Mouse (Mus musculus): ENCODE measurements at regions not wholly inside any gene's neighbourhood (a gene's known extent, or its start where the extent isn't known, plus 50 kb on each side); places are given as distances from the start of the nearest gene placed in this dataset.

GRCm38 (mm10) chr10:39270406-39270805 is 98.2 kb upstream of the Fyn start:
- H3K27me3 ChIP-seq (ENCODE audit: insufficient read depth, low read length), result peaks cover 24% of the 10 kb centered on the region
- peaks cover 20% of the 10 kb centered on the region for H3K4me1 ChIP-seq (ENCODE audit: insufficient read depth, low read depth, low read length)
- DNase-seq (ENCODE audit: low spot score), result no peak
- ATAC-seq (ENCODE audit: extremely low read depth, insufficient number of reproducible peaks, low FRiP score, poor library complexity, severe bottlenecking), result no peak
- no peak overlapping the region for H3K4me3 ChIP-seq (ENCODE audit: low read depth, low read length)
- H3K36me3 ChIP-seq (replicated peaks), result no peaks in the 10 kb centered on the region
- H3K9me3 ChIP-seq (replicated peaks), result no peaks in the 10 kb centered on the region
- no peak for TF ChIP-seq TAL1 (conservative IDR thresholded peaks at IDR 0.05; ENCODE audit: low read depth, low read length)
- no peak for TF ChIP-seq POLR2AphosphoS5 (IDR thresholded peaks at IDR 0.05; ENCODE audit: insufficient replicate concordance, low read depth, low read length)
- TF ChIP-seq GATA1 (IDR thresholded peaks at IDR 0.05; ENCODE audit: borderline replicate concordance, low read length), result no peak
- TF ChIP-seq CTCF (IDR thresholded peaks at IDR 0.05; ENCODE audit: low read depth, low read length), result no peak
- TF ChIP-seq GATA2 (IDR thresholded peaks at IDR 0.05; ENCODE audit: borderline replicate concordance, low read depth, low read length), result no peak

DNA sequence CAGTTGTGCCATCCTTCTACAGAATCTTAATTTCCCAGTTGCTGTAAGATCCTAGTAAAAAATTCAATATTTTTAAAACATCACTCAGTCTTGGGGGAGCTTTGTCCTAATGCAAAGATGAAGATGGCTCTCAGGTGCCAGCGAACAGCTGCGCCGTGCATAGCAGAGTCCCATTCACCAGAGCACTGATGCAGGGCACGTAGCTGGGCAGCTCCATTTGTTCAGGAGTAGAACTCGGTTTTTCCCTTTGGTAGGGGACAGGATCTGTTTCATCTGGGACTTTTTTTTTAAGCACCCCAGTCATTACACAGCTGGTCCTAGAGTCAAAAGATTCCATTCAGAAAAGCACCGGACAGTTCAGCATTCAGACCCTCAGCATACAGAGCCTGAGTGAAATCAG is 101.4 kb upstream of the Fyn start:
- DNase-seq (ENCODE audit: low spot score), result no peak
- Histone ChIP-seq H3K4me1 (ENCODE audit: insufficient read depth, low read depth, low read length) (peaks cover 11% of the 10 kb centered on the region), H3K4me3 (ENCODE audit: low read depth, low read length) (no peak overlapping the region), H3K36me3 (replicated peaks) (no peaks in the 10 kb centered on the region), H3K27me3 (ENCODE audit: insufficient read depth, low read length) (peaks cover 32% of the 10 kb centered on the region), H3K9me3 (replicated peaks) (no peaks in the 10 kb centered on the region)
- no peak for ATAC-seq (ENCODE audit: extremely low read depth, insufficient number of reproducible peaks, low FRiP score, poor library complexity, severe bottlenecking)
- TF ChIP-seq TAL1 (conservative IDR thresholded peaks at IDR 0.05; ENCODE audit: low read depth, low read length), result no peak
- TF ChIP-seq GATA2 (IDR thresholded peaks at IDR 0.05; ENCODE audit: borderline replicate concordance, low read depth, low read length), result no peak
- no peak for TF ChIP-seq POLR2AphosphoS5 (IDR thresholded peaks at IDR 0.05; ENCODE audit: insufficient replicate concordance, low read depth, low read length)
- TF ChIP-seq GATA1 (IDR thresholded peaks at IDR 0.05; ENCODE audit: borderline replicate concordance, low read length), result no peak

GRCm38 (mm10) chr10:39266482-39266881 is 102.2 kb upstream of the Fyn start:
- Histone ChIP-seq H3K9me3 (replicated peaks) (no peaks in the 10 kb centered on the region), H3K27me3 (ENCODE audit: insufficient read depth, low read length) (peaks cover 33% of the 10 kb centered on the region), H3K4me3 (ENCODE audit: low read depth, low read length) (no peak overlapping the region; the same call in 1 of the 2 replicates), H3K36me3 (replicated peaks) (no peaks in the 10 kb centered on the region), H3K4me1 (ENCODE audit: insufficient read depth, low read depth, low read length) (peaks cover 11% of the 10 kb centered on the region)
- TF ChIP-seq TAL1 (conservative IDR thresholded peaks at IDR 0.05; ENCODE audit: low read depth, low read length), result no peak
- TF ChIP-seq POLR2AphosphoS5 (IDR thresholded peaks at IDR 0.05; ENCODE audit: insufficient replicate concordance, low read depth, low read length), result no peak
- TF ChIP-seq GATA1 (IDR thresholded peaks at IDR 0.05; ENCODE audit: borderline replicate concordance, low read length), result no peak
- no peak for TF ChIP-seq GATA2 (IDR thresholded peaks at IDR 0.05; ENCODE audit: borderline replicate concordance, low read depth, low read length)
- no peak for TF ChIP-seq CTCF (IDR thresholded peaks at IDR 0.05; ENCODE audit: low read depth, low read length)
- DNase-seq (ENCODE audit: low spot score) (peak; percentile 14), ATAC-seq (ENCODE audit: extremely low read depth, insufficient number of reproducible peaks, low FRiP score, poor library complexity, severe bottlenecking) (no peak; the same call in 1 of the 2 replicates)

DNA sequence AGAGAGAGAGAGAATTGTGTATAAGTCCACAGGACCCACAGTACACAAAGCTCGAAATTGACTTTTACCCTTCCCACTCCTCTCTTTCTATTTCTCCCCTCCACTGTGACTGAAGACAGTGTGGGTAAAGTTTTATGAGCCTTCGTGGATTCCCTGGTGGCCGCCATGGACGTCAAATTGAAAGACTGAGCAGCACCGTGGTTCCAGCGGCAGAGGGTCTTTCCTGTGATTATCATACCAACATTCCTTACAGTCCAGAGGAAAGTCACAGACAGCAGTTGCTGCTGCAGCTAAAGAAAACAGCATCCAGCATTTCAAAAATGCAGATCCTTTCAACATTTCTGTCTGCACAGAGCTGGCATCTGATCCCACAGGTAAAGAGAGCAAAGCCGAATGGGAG is 98.9 kb upstream of the Ccn6 start:
- no peak for TF ChIP-seq TAL1 (conservative IDR thresholded peaks at IDR 0.05; ENCODE audit: low read depth, low read length)
- no peak for TF ChIP-seq GATA1 (IDR thresholded peaks at IDR 0.05; ENCODE audit: borderline replicate concordance, low read length)
- no peak for TF ChIP-seq CTCF (IDR thresholded peaks at IDR 0.05; ENCODE audit: low read depth, low read length)
- TF ChIP-seq POLR2AphosphoS5 (IDR thresholded peaks at IDR 0.05; ENCODE audit: insufficient replicate concordance, low read depth, low read length), result no peak
- no peak for TF ChIP-seq GATA2 (IDR thresholded peaks at IDR 0.05; ENCODE audit: borderline replicate concordance, low read depth, low read length)
- no peak for DNase-seq (ENCODE audit: low spot score)
- Histone ChIP-seq H3K9me3 (replicated peaks) (no peaks in the 10 kb centered on the region), H3K36me3 (replicated peaks) (no peaks in the 10 kb centered on the region), H3K4me3 (ENCODE audit: low read depth, low read length) (no peak overlapping the region), H3K27me3 (ENCODE audit: insufficient read depth, low read length) (peaks cover 36% of the 10 kb centered on the region), H3K4me1 (ENCODE audit: insufficient read depth, low read depth, low read length) (peaks cover 15% of the 10 kb centered on the region)
- no peak for ATAC-seq (ENCODE audit: extremely low read depth, insufficient number of reproducible peaks, low FRiP score, poor library complexity, severe bottlenecking)

- Histone ChIP-seq H3K4me3 (ENCODE audit: low read depth, low read length) (no peak overlapping the region), H3K9me3 (replicated peaks) (no peaks in the 10 kb centered on the region), H3K36me3 (replicated peaks) (no peaks in the 10 kb centered on the region), H3K4me1 (ENCODE audit: insufficient read depth, low read depth, low read length) (peaks cover 11% of the 10 kb centered on the region), H3K27me3 (ENCODE audit: insufficient read depth, low read length) (peaks cover 38% of the 10 kb centered on the region)
- DNase-seq (ENCODE audit: low spot score) (no peak), ATAC-seq (ENCODE audit: extremely low read depth, insufficient number of reproducible peaks, low FRiP score, poor library complexity, severe bottlenecking) (no peak)
- TF ChIP-seq GATA1 (IDR thresholded peaks at IDR 0.05; ENCODE audit: borderline replicate concordance, low read length), result no peak
- TF ChIP-seq CTCF (IDR thresholded peaks at IDR 0.05; ENCODE audit: low read depth, low read length), result no peak
- TF ChIP-seq GATA2 (IDR thresholded peaks at IDR 0.05; ENCODE audit: borderline replicate concordance, low read depth, low read length), result no peak
- TF ChIP-seq POLR2AphosphoS5 (IDR thresholded peaks at IDR 0.05; ENCODE audit: insufficient replicate concordance, low read depth, low read length), result no peak
- no peak for TF ChIP-seq TAL1 (conservative IDR thresholded peaks at IDR 0.05; ENCODE audit: low read depth, low read length)
Observed at GRCm38 (mm10) chr10:39261174-39262145, 97.9 kb upstream of the Ccn6 start.

GRCm38 (mm10) chr10:39260061-39260460 is 96.5 kb upstream of the Ccn6 start:
- no peak overlapping the region for H3K4me3 ChIP-seq (ENCODE audit: low read depth, low read length)
- no peak for ATAC-seq (ENCODE audit: extremely low read depth, insufficient number of reproducible peaks, low FRiP score, poor library complexity, severe bottlenecking)
- H3K36me3 ChIP-seq (replicated peaks), result no peaks in the 10 kb centered on the region
- TF ChIP-seq TAL1 (conservative IDR thresholded peaks at IDR 0.05; ENCODE audit: low read depth, low read length) (no peak), CTCF (IDR thresholded peaks at IDR 0.05; ENCODE audit: low read depth, low read length) (no peak)
- no peak for DNase-seq (ENCODE audit: low spot score)
- peaks cover 38% of the 10 kb centered on the region for H3K27me3 ChIP-seq (ENCODE audit: insufficient read depth, low read length)
- H3K9me3 ChIP-seq (replicated peaks), result no peaks in the 10 kb centered on the region
- peaks cover 7% of the 10 kb centered on the region for H3K4me1 ChIP-seq (ENCODE audit: insufficient read depth, low read depth, low read length)
